In the genomic region with DNA sequence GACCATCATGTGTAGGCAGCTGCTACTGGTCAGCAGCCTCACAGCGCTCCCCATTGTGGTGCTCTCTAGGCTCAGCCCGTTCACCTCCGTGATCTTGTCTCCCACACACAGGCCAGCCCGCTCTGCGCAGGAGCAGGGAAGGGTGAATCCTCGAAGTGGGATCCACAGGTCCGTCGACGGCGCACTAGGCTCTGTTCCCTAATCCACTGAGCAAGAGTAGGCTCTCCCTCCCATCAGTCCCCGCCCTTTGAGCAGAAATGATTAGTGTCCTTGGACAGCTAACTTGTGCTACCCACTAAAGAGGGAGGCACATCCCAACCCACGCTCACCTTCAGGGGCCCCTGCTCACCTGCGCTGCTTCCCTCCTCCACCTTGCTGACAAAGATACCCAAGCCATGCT, we compare ENCODE assay signal across 16 mouse cellular contexts. TPM values are rescaled to one million over a fixed set of nuclear protein-coding genes. Genes with fewer than 3 reads are reported as not detected.
"Had no signal": no experiment of that assay in that cellular context is flagged by ENCODE, and none has a peak within 500 bp of the region (broad histone marks: within the 10 kb centered on the region; RNA-seq: fewer than 3 reads in every experiment).

No protein-coding gene starts in this region.

- H3K4me3 ChIP-seq: kidney, embryonic 15.5 days; limb, embryonic 15.5 days; liver, embryonic 12.5 days; megakaryocyte, embryonic 14.5 days had no signal

- H3K9ac ChIP-seq: kidney, embryonic 15.5 days; limb, embryonic 15.5 days; liver, embryonic 12.5 days; lung, embryonic 14.5 days had no signal

- H3K9me3 ChIP-seq: kidney, embryonic 15.5 days; limb, embryonic 15.5 days; liver, embryonic 12.5 days; megakaryocyte, embryonic 14.5 days had no signal

- H3K4me2 ChIP-seq: kidney, embryonic 15.5 days; limb, embryonic 15.5 days; liver, embryonic 12.5 days; lung, embryonic 14.5 days; midbrain, embryonic 11.5 days had no signal

- DNase-seq: kidney, adult 2 months; kidney, postnatal 25 days; layer of hippocampus, adult 9-11 months; lung, embryonic 14.5 days; lung, postnatal 10 days; lung, postnatal 4 days; retina, postnatal 1 day; right cerebral cortex, postnatal 4 days; spleen, adult 18-20 months; thymus, postnatal 36 days had no signal

- H3K36me3 ChIP-seq: kidney, embryonic 15.5 days; limb, embryonic 15.5 days; liver, embryonic 12.5 days had no signal

- H3K27ac ChIP-seq: kidney, embryonic 15.5 days; limb, embryonic 15.5 days; liver, embryonic 12.5 days had no signal

- ATAC-seq: liver, embryonic 12.5 days had no signal

- H3K4me1 ChIP-seq: limb, embryonic 15.5 days had no signal

RNA-seq across cellular contexts. Expression of a gene that starts 5.3 kb away (rescaled TPM):
- polyA plus RNA-seq: liver, embryonic 12.5 days; liver, embryonic 16.5 days had no signal
